Mouse (Mus musculus) yolk sac, embryonic 10.5 days (tissue): Measurements from ENCODE around the gene Ccdc9.

ENCODE experiments used
- DNase-seq: peaks from one replicate; pipeline ENCODE4 v3.0.0-alpha.2; 2017; ENCODE audit warnings: low spot score

Gene Ccdc9

GRCm38 (mm10) chr7:16286026-16286961, at the start of gene Ccdc9:
Ccdc9 (minus strand) TSS chr7:16286795.
- peak; percentile 99 for DNase-seq

- DNase-seq = no peak
These were observed 42.6 kb upstream of the Ccdc9 start for GRCm38 (mm10) chr7:16329146-16329545.

GRCm38 (mm10) chr7:16326607-16326971, 40.0 kb upstream of the Ccdc9 start:
- no peak for DNase-seq

DNA sequence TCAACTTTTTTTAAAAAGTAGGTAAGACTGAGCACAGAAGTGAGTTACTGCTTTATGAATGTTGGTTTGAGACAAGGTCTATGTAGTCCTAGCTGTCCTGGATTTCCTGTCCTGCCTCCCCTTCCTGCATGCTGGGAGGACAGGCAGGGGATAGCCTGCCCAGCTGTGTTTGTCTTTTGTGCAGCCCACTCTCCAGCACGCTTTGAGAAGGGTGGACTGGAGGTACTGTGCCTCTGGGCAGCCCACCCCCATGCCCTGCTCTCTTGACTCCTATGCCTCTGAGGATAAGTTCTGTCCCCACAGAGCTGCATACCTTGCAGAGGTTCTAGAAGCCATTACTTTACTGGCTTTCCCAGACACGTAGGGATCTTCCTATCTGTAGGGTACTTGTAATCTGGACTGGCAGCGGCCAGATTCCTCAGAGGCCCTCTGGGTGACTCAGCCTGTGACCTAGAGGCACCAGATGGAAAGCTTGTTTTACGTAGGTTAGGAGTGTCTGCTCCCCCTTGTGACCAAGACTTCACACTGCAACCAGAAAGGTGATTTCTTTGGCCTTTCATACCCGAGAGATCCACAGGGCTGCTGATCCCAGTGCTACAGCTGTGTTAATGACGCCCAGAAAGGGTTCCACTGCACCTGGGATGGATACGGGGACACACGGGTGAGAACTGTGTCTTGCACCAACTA, 39.5 kb upstream of the Ccdc9 start:
- DNase-seq = peak; percentile 71

DNA sequence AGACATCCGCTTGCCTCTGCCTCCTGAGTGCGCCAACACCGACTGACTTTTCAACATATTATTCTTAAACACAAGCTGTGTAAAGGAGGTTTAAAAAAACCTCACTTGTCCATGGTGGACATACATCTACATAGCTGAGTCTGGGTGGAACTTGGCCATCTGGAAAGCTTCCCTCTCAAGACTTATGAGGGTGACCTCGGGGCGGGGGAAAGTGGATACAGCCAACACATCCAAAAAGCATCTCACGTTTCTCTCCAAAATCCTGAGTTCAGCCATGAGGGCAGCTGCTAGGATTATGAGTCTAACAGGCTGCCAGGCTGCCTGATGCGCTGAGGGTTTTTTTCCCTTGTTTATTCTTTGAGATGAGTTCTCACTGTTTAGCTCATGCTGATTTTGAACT, 38.1 kb upstream of the Ccdc9 start:
- DNase-seq = no peak

DNA sequence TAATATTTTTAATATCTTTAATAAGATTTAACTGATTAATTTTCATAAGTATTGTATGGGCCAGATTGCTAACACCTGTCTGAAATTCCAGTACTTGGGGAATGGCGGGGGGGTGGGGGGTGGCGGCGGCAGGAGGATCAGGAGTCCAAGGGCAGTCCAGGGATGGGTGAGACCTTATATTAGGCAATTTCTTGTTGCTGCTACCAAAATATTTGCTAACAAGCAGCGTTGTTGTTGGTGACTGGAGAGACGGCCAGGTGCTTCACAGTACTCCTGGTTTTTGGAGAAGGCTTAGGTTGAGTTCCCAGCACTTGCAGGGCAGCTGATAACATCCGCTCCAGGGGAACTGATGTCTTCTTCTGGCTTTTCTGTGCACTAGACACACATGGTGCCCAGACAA, 33.9 kb upstream of the Ccdc9 start:
- no peak for DNase-seq

DNA sequence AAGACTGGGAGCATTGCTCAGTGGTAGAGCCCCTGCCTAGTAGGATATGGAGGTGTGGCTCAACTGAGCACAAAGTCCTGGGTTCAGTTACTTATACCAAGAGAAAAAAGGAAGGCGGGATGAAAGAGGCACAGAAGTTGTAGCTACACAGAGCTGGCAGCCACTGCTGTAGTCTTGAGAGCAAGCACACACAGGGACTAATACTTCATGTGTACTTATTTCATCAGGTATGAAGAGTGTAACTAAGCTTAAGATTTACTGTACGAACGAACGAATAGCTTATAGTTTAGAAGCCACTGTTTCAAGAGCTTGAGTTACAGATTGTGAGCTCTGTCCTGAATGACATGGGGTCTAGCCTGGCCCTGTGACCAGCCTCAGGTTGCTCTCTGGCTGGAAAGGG, 32.6 kb upstream of the Ccdc9 start:
- DNase-seq = no peak

DNA sequence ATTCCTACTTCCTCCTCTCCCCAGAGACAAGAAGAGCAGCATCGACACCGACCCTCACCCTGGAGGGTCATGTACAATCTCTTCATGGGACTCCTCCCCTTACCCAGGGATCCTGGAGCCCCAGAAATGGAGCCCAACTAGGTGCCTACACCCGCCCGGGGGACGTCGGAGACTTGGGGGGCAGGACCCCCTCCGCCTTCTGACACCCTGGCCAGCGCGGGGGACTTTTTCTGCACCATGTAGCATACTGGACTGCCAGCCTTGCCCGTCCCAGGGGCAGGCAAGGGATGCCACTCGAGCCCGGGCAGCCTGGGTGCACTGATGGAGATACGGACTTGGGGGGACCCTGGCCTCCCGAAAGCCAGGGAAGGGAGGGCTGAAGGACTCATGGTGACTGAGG, 30.5 kb upstream of the Ccdc9 start:
- DNase-seq = no peak

- no peak for DNase-seq
These were observed 28.7 kb upstream of the Ccdc9 start for GRCm38 (mm10) chr7:16315222-16315759.

- peak; percentile 79 for DNase-seq
These were observed 27.7 kb upstream of the Ccdc9 start for GRCm38 (mm10) chr7:16314221-16314775.

- peak; percentile 59 for DNase-seq
These were observed 27.1 kb upstream of the Ccdc9 start for GRCm38 (mm10) chr7:16313481-16314220.

GRCm38 (mm10) chr7:16312672-16313311, 26.2 kb upstream of the Ccdc9 start:
- DNase-seq = peak; percentile 88

GRCm38 (mm10) chr7:16312011-16312671, 25.5 kb upstream of the Ccdc9 start:
- no peak for DNase-seq

DNA sequence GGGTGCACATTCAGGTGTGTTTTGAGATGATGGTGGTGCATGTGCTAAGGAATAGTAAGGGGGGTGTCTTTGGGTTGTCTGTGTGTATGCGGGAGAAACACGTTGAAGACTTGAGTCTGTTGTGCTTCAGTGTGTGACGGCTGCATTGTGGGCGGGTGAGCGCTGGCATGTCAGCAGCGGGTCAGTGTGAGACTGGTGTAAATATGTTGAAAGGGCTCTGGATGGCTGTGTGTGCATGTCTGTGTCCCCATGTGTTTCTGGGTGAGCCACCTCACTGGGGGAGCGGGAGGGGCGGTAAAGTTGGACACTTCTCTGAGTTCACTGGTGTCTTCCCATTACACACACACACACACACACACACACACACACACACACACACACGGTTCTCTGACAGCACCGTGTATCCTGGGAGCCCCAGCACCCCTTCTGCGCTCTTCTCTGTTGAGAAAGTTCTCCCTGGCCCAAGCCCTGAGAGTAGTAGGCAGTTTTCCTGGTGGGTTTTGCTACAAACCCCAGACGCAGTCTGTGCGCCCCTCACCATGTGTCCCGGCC, 24.9 kb upstream of the Ccdc9 start:
- DNase-seq = no peak

- DNase-seq = peak; percentile 43
These were observed 24.2 kb upstream of the Ccdc9 start for GRCm38 (mm10) chr7:16310521-16311452.

GRCm38 (mm10) chr7:16310020-16310520, 23.5 kb upstream of the Ccdc9 start:
- peak; percentile 71 for DNase-seq

DNA sequence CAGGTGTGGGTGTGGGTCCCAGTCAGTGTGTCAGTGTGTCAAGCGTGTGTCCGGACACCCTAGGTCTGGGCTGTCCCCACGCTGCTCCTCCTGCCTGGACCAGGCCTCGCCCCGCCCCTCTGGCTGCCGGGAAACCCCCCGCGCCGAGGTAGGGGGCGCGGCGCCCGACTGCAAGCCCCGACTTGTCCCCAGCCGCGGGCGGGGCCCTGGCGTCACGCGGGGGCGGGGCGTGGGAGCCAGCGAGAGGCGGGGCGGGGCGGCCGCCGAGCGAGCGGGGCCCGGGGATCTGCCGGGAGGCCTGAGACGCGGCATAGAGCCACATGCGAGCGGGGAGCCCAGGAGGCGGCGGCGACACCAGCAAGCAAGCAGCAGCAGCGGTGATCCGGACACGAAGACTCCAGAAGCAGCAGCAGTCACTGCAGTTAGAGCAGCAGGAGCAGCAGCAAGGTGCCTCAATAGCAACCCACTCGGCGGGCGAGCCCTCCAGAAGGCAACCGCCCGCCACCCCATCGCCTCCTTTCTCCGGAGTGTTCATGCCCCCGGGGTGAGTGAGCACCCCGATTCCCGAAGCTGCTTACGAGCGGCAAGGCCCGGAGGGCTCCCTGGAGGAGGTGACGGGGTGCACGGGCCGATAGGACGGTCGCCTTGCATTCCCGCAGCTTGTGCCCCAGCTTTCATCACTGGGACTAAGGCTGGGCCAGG, 22.9 kb upstream of the Ccdc9 start:
- DNase-seq = peak; percentile 82

DNA sequence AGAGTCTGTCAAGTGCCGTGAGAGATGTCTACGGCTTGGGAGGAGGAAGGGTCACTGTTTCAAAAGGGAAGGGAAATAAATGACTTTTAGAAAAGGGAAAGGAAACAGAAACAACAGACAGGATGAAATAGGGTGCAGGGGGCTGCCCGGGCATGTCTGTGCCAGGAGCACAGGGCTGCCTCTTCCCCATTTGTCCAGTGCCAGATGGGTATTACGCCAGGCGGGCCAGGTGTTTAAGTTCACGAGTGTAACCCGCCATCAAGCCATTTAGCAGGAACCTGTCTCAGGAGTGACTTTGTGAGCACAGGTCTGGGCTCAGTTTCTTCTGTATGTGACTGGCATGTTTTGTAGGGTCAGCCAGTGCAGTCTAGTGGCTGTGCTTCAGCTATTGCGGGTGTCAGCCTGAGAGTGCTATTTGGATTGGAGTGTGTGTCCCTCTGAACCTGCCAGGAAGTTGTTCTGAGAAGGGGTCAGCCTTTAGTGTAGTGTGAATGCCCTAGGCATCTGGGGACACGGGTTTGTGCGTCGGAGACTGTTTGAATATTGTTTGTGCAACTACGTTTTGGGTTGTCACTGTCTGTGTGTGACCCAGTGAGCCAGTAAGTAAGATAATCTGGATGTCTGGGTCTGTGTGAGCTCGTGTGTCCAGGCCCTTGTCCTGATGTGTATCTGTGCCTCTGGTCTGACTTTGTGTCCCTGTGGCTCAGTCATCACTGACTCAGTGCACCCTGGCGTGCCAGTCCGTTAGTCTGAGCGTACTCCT, 22.1 kb upstream of the Ccdc9 start:
- no peak for DNase-seq
